Mouse (Mus musculus): ENCODE measurements at regions not wholly inside any gene's neighbourhood (a gene's known extent, or its start where the extent isn't known, plus 50 kb on each side); places are given as distances from the start of the nearest gene placed in this dataset.
A peak's percentile ranks its signal among the peaks of the same experiment; 100 is the strongest.

DNA sequence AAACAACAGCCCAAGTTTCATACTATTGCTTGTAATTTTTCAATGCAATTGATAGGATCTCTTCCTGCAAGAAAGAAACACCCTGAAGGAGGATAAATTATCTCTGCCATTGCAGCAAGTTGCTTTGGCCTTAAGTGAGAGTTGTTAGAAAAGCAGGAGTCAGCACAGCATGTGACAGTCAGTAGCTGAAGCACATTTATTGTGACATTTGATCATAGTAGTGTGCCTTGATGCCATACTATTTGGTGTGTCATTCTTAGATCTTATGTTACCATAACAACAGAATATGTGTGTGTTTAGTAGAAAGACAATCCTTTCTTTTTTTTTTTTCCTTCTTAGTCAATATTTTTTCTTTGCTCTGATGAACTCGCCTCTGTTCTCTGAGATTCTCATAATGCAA, 115.5 kb upstream of the Tusc1 start:
- DNase-seq (ENCODE audit: low read depth, low spot score), result no peak

DNA sequence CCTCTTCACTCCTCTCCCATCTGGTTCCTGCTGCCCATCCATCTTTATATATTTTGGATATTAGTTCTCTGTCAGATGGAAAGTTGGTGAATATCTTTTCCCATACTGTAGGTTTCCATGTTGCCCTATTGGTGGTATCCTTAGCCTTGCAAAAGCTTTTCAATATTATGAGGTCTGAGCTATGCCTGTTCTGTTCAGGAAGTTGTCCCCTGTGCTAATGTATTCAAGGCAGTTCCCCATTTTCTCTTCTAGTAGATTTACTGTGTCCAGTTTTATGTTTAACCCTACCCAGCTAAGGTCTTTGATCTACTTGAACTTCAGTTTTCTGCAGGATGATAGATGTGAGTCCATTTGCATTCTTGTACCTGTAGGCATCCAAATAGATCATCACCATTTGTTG, 109.4 kb upstream of the Tusc1 start:
- no peak for DNase-seq (ENCODE audit: low read depth, low spot score)

DNA sequence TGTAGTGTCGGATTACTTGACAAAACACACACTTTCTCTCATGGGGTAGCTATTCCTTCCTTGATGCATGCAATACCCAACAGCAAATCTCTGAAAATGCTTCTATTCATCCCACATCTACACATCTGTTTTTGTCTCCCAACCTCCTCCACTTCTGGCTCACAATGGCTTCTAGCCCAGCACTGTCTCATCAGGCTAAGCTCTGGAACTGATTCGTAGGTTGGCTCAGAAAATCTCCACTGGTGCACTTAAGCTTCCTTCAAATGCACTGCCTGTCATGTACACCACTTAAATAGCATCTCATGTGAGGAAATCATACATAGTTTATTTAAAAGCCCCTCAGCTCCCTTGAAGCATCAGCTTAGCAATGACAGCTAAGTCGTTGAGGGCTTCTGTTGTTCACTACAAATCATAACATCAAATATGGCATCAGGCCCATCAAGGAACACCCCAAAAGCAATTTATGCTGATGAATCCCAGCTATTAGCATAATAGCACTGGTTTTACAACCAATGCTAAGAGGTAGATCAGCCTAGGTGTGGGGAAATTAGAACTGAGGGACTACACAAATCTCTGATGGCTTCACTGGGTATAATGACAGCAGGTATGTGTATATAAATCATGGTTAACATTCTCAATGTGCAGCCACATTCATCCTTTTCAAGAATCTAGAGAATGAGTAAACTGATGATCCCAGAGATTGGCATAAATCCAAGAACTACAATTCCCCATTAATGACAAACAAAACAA, 103.5 kb upstream of the Tusc1 start:
- DNase-seq (ENCODE audit: low read depth, low spot score), result no peak

DNA sequence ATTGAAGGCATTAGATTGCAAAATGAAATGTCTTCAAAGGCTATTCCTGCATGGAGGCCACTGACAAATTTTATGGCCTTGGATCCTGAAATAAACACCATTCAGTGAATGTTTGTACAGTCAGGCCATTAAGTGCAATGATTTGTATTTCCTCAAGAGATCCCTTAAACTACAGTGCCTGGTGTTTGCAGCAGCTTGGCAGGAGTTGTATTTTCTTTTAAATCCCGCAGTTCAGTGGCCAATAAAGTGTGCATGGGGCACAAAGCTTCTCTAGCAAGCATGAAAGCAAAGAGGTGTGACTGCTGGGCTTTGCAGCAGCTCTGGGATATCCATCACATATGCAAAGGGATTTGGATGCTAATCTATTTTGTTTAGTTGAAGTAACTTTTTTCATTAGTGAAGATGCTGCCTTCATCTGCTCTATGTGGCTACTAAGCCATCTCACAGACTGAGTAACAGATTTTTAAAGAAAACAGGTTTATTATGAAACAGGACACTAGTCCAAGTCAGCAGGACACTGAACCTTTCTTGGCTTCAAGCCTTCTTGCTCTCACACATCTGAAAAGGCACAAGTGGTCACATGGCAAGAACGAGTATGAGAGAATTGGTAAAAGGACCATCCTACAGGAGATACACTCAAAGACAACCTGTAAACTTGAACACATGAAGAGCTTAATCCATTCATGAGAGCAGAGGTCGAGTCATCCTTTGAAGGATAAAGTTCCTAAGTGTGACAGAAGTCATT, 102.2 kb upstream of the Tusc1 start:
- no peak for DNase-seq (ENCODE audit: low read depth, low spot score)

DNA sequence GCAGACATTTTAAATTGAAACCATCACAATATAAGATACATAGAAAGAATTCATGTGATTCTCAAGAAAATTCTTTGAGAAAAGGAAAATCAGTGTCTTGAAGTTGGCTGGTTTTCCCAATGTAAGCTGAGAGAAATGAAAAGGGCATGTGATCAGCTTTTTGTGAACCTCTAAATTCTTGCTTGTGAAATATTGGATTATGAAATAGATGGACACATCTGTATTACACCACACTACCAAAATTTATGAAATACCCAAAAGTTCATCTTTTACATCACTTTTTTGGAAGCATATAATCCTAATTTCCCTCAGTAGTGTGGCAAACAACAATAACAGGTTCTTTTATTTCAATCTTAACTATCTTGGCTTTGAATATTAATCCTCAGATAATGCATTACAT, 77.4 kb upstream of the Tusc1 start:
- no peak for DNase-seq (ENCODE audit: low read depth, low spot score)

DNA sequence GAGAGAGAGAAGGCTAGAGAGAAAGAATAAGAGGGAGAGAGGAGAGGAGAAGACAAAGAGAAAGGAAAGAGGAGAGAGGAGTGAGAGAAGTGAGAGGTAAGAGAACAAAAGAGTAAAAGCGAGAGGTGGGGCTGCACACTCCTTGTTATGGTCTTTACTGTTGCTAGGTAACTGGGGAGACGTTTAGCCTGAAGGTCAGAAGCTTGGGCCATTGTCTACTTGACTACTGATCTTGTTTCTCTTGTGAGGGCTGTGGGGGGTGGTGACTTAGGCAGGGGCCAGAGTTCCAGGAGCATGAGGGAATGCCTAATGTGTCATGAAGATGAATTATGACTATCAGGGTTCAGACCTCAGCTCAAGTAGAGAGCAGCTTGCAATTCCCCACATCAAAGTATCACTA, 71.6 kb upstream of the Tusc1 start:
- peak; percentile 5 for DNase-seq (ENCODE audit: low read depth, low spot score)

DNA sequence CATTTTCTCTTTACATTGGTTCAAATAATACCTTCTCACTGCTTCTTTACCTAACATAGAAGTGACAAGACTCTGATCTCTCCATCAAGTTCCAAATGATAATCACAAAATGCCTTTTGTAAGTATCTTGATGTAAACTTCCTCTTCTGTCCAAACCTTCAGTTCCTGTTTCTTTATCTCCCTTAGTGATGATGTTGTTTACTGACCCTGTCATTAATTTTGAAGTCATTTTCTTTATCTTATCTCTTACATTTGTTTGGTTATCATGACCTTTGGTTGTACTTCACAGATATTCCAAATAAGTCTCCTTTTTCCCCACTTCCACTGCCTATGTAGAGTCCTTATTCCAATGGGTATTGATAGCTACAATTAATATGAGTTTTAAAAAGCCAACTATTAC, 65.3 kb upstream of the Tusc1 start:
- DNase-seq (ENCODE audit: low read depth, low spot score), result no peak

Data from mesoderm, embryonic 11.5 days (tissue).